ENCODE assay signal across 20 mouse cellular contexts in the genomic region with DNA sequence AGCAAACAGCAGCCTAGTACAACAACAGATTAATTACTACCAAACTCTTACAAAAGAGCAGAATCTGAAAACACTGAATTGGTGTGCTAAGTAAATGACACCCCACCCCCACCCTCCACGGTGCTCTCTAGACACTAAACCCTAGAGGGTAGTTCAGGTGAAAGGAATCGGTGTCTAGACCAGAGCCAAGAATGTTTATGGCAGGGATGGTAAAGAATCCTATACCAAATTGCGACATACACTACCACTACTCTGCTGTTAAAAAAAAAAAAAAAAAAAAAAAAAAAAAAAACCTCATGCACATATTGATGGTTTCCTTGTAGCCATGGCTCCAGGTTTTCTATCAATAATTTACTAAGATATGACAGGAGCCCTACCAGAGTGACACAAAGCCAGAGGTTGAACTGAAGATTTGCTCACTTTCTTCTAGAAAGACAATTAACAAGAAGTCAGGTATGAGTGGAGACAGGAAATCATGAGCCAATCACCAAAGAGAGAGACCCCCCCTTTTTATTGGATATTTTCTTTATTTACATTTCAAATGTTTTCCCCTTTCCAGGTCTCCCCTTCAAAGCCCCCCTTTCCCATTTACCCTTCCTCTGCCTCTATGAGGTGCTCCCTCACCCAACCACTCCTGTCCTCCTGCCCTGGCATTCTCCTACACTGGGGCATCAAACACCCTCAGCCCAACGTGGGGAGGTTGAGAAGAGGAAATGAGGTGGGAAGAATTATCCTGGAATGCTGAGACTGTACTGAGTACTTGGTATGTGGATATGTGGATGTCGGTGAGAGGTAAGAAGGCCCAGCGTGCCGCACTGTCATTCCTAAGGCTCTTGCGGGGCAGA.
DNase-seq lines count a peak whose midpoint lies in the region; ATAC-seq and TF ChIP-seq lines count a peak whose summit lies in the region.
"Had no signal": no experiment of that assay in that cellular context is flagged by ENCODE, and none has a peak within 500 bp of the region (broad histone marks: within the 10 kb centered on the region; RNA-seq: fewer than 3 reads in every experiment).

No protein-coding gene starts in this region.

- H3K4me1 ChIP-seq in heart, postnatal 0 days (ENCODE audit: control insufficient read depth, insufficient read depth) = peaks cover 16% of the 10 kb centered on the region
- H3K4me1 ChIP-seq in lung, embryonic 14.5 days (ENCODE audit: insufficient read depth) = peaks cover 16% of the 10 kb centered on the region
- peaks cover 2% of the 10 kb centered on the region for H3K4me1 ChIP-seq in lung, adult 2 months (ENCODE audit: control insufficient read depth, insufficient read depth, low read length)
- peaks cover 23% of the 10 kb centered on the region for H3K4me1 ChIP-seq in intestine, embryonic 16.5 days (ENCODE audit: control insufficient read depth, insufficient read depth, low read length)
- H3K4me1 ChIP-seq in stomach, postnatal 0 days (replicated peaks; ENCODE audit: control insufficient read depth, insufficient read depth) = 0 out of 2 replicates have a peak, but pooled peaks cover 2% of the 10 kb centered on the region
- H3K4me1 ChIP-seq: forebrain, embryonic 15.5 days; limb, embryonic 10.5 days had no signal

- TF ChIP-seq CTCF in heart, postnatal 0 days (IDR thresholded peaks at IDR 0.05; ENCODE audit: low read depth) = no peak
- no peak for TF ChIP-seq CTCF in lung, embryonic 14.5 days (IDR thresholded peaks at IDR 0.05; ENCODE audit: low read depth)
- no peak for TF ChIP-seq CTCF in lung, adult 2 months (IDR thresholded peaks at IDR 0.05; ENCODE audit: insufficient read depth, low read length)
- TF ChIP-seq CTCF in stomach, postnatal 0 days (IDR thresholded peaks at IDR 0.05; ENCODE audit: low read depth) = no peak

- no peak overlapping the region for H3K4me2 ChIP-seq in heart, postnatal 0 days (ENCODE audit: low read depth, low read length)
- H3K4me2 ChIP-seq in lung, embryonic 14.5 days = no peak overlapping the region
- H3K4me2 ChIP-seq in intestine, embryonic 16.5 days (ENCODE audit: low read depth, low read length) = no peak overlapping the region
- H3K4me2 ChIP-seq in stomach, postnatal 0 days (replicated peaks; ENCODE audit: low read depth) = no peak overlapping the region
- H3K4me2 ChIP-seq: forebrain, embryonic 15.5 days; hindbrain, embryonic 14.5 days; lung, embryonic 15.5 days had no signal

- no peak for TF ChIP-seq POLR2A in lung, adult 2 months (IDR thresholded peaks at IDR 0.05; ENCODE audit: borderline replicate concordance, extremely low read depth, low read depth, low read length)

- 0 out of 2 replicates have a peak, but pooled peaks have one; percentile 13 for ATAC-seq in heart, postnatal 0 days (ENCODE audit: insufficient read depth, low read depth)
- ATAC-seq in lung, embryonic 14.5 days (ENCODE audit: insufficient read depth) = peak; percentile 12; the same call in 1 of the 2 replicates
- peak; percentile 87 for ATAC-seq in intestine, embryonic 16.5 days
- peak; percentile 22; the same call in 1 of the 2 replicates for ATAC-seq in stomach, postnatal 0 days (ENCODE audit: low FRiP score, low TSS enrichment)
- ATAC-seq in inflammation-experienced regulatory T-cells, adult 6 months = no peak
- ATAC-seq: forebrain, embryonic 15.5 days had no signal

- intact Hi-C loops in heart, postnatal 14 days (cut with DNase I) = no loop called here

- WGBS in heart, postnatal 0 days = 74% methylated on average over 8 of the region's 8 CpGs
- 83% methylated on average over 8 of the region's 8 CpGs for WGBS in lung, embryonic 14.5 days
- WGBS in lung, adult 2 months = 80% methylated on average over 8 of the region's 8 CpGs
- WGBS in intestine, embryonic 16.5 days = 77% methylated on average over 8 of the region's 8 CpGs
- WGBS in stomach, postnatal 0 days = 82% methylated on average over 8 of the region's 8 CpGs

- peak overlapping the region; percentile 38; the same call in 1 of the 2 replicates for H3K27ac ChIP-seq in heart, postnatal 0 days (ENCODE audit: low read depth)
- H3K27ac ChIP-seq in lung, embryonic 14.5 days (ENCODE audit: low read depth) = no peak overlapping the region
- peak overlapping the region; percentile 19; the same call in 1 of the 2 replicates for H3K27ac ChIP-seq in intestine, embryonic 16.5 days (ENCODE audit: low read length)
- H3K27ac ChIP-seq in stomach, postnatal 0 days (replicated peaks) = peak overlapping the region; percentile 53; the same call in 1 of the 2 replicates
- H3K27ac ChIP-seq: forebrain, embryonic 15.5 days; hindbrain, embryonic 14.5 days; limb, embryonic 10.5 days; lung, embryonic 15.5 days had no signal

- no peaks in the 10 kb centered on the region for H3K9me3 ChIP-seq in heart, postnatal 0 days (replicated peaks; ENCODE audit: control insufficient read depth, low read length)
- H3K9me3 ChIP-seq in lung, embryonic 14.5 days (ENCODE audit: low read depth, low read length) = no peaks in the 10 kb centered on the region
- no peaks in the 10 kb centered on the region for H3K9me3 ChIP-seq in intestine, embryonic 16.5 days (ENCODE audit: control insufficient read depth, low read length)
- no peaks in the 10 kb centered on the region for H3K9me3 ChIP-seq in stomach, postnatal 0 days (ENCODE audit: control insufficient read depth, low read length)
- H3K9me3 ChIP-seq: forebrain, embryonic 15.5 days; limb, embryonic 10.5 days; lung, embryonic 15.5 days had no signal

- no peaks in the 10 kb centered on the region for H3K27me3 ChIP-seq in heart, postnatal 0 days (ENCODE audit: control insufficient read depth, insufficient read depth, low read length)
- H3K27me3 ChIP-seq in lung, embryonic 14.5 days (ENCODE audit: insufficient read depth, low read length) = no peaks in the 10 kb centered on the region
- no peaks in the 10 kb centered on the region for H3K27me3 ChIP-seq in intestine, embryonic 16.5 days (replicated peaks; ENCODE audit: control insufficient read depth, insufficient read depth, low read length)
- H3K27me3 ChIP-seq in stomach, postnatal 0 days (ENCODE audit: control insufficient read depth, insufficient read depth, low read length) = no peaks in the 10 kb centered on the region
- H3K27me3 ChIP-seq: forebrain, embryonic 15.5 days; lung, embryonic 15.5 days had no signal

- no peaks in the 10 kb centered on the region for H3K36me3 ChIP-seq in heart, postnatal 0 days (replicated peaks; ENCODE audit: control insufficient read depth, insufficient read depth, low read length)
- no peaks in the 10 kb centered on the region for H3K36me3 ChIP-seq in lung, embryonic 14.5 days (ENCODE audit: insufficient read depth)
- H3K36me3 ChIP-seq in intestine, embryonic 16.5 days (ENCODE audit: control insufficient read depth, insufficient read depth, low read length) = no peaks in the 10 kb centered on the region
- H3K36me3 ChIP-seq in stomach, postnatal 0 days (ENCODE audit: control insufficient read depth, insufficient read depth, low read length) = no peaks in the 10 kb centered on the region
- H3K36me3 ChIP-seq: forebrain, embryonic 15.5 days; limb, embryonic 10.5 days; lung, embryonic 15.5 days had no signal

- no peak for TF ChIP-seq EP300 in heart, postnatal 0 days (IDR thresholded peaks at IDR 0.05; ENCODE audit: low read depth)
- no peak for TF ChIP-seq EP300 in stomach, postnatal 0 days (optimal IDR thresholded peaks at IDR 0.05)

- H3K4me3 ChIP-seq in heart, postnatal 0 days (ENCODE audit: low read depth, low read length) = no peak overlapping the region
- no peak overlapping the region for H3K4me3 ChIP-seq in lung, embryonic 14.5 days (ENCODE audit: low read depth, low read length)
- H3K4me3 ChIP-seq in lung, adult 2 months (replicated peaks; ENCODE audit: extremely low read depth, low read depth, low read length) = no peak overlapping the region
- H3K4me3 ChIP-seq in intestine, embryonic 16.5 days (ENCODE audit: low read length) = no peak overlapping the region
- no peak overlapping the region for H3K4me3 ChIP-seq in stomach, postnatal 0 days (ENCODE audit: low read depth, low read length)
- H3K4me3 ChIP-seq: forebrain, embryonic 15.5 days; limb, embryonic 10.5 days; lung, embryonic 15.5 days had no signal

- no peak overlapping the region for H3K9ac ChIP-seq in heart, postnatal 0 days (replicated peaks; ENCODE audit: low read depth, low read length)
- no peak overlapping the region for H3K9ac ChIP-seq in lung, embryonic 14.5 days
- no peak overlapping the region for H3K9ac ChIP-seq in intestine, embryonic 16.5 days (ENCODE audit: low read depth, low read length)
- no peak overlapping the region for H3K9ac ChIP-seq in stomach, postnatal 0 days (ENCODE audit: low read length)
- H3K9ac ChIP-seq: forebrain, embryonic 15.5 days; hindbrain, embryonic 14.5 days; lung, embryonic 15.5 days had no signal

- no peak for DNase-seq in heart, postnatal 0 days (ENCODE audit: low spot score)
- DNase-seq in heart, postnatal 14 days = no peak
- DNase-seq in lung, embryonic 14.5 days = no peak
- no peak for DNase-seq in lung, adult 2 months
- no peak for DNase-seq in stomach, postnatal 0 days (ENCODE audit: low spot score)
- DNase-seq: adrenal gland, postnatal 25 days; cerebellum, adult 11 months; embryo, embryonic 11 days; gastrocnemius, postnatal 25 days; heart, postnatal 36 days; retina, postnatal 1 day; right cerebral cortex, postnatal 4 days; thymus, adult 18-20 months; thymus, postnatal 4 days had no signal
